Mouse (Mus musculus) spleen, adult 2 months (tissue): ENCODE data around the gene Pde4d.

Source experiments
- CTCF ChIP-seq: fragments of 200-500 bp; IDR thresholded peaks from 2 replicates; pipeline ENCODE4 v1.5.1; 2011; ENCODE audit warnings: mild to moderate bottlenecking, inconsistent platforms; ENCODE audit not compliant: insufficient read depth, insufficient read length, insufficient replicate concordance; ENCODE audit errors: extremely low read depth
- POLR2A ChIP-seq: fragments of 200-500 bp; IDR thresholded peaks from 2 replicates; pipeline ENCODE4 v1.6.1; 2011; ENCODE audit warnings: low read depth, low read length, inconsistent platforms

DNA sequence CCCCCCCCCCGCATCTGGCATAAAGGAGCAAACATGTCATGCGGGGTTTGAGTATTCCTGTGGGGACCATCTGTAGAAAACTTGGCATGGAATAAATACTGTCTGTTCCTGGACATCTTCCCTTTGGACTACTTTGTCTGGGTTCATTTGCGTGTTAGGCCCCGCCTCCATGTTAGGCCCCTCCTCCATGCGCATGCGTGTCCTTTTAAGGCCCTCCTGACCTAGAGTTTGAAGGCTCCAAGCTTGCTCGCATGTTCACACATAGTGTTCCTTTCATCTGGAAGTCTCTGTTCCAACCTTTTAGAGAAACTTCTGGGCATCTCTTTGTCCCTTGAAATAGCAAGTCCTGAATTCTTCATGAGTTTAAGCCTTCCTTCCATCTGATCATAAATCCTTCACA lies 1359.2 kb downstream of the Pde4d start:
- TF ChIP-seq POLR2A (no peak), CTCF (no peak)
